Mouse (Mus musculus): Measurements from ENCODE around the gene Pus10.

Pus10 gene

GRCm38 (mm10) chr11:23665311-23665786, at the start of gene Pus10:
TSS of gene Pus10 (plus strand) at chr11:23665674.
- DNase-seq (ENCODE audit: low read depth) = no peak

- no peak for DNase-seq (ENCODE audit: low read depth)
Observed at GRCm38 (mm10) chr11:23618995-23619394, 46.5 kb upstream of the Pus10 start.

GRCm38 (mm10) chr11:23630664-23631063, 34.8 kb upstream of the Pus10 start:
- DNase-seq (ENCODE audit: low read depth) = peak; percentile 26

GRCm38 (mm10) chr11:23632945-23633878, 32.3 kb upstream of the Pus10 start, which contains the start of gene 0610010F05Rik:
TSS of gene 0610010F05Rik (minus strand) at chr11:23633639.
- DNase-seq (ENCODE audit: low read depth) = peak; percentile 93

- no peak for DNase-seq (ENCODE audit: low read depth)
Observed at GRCm38 (mm10) chr11:23633879-23634215, 31.6 kb upstream of the Pus10 start.

GRCm38 (mm10) chr11:23634573-23634972, 30.9 kb upstream of the Pus10 start:
- no peak for DNase-seq (ENCODE audit: low read depth)

GRCm38 (mm10) chr11:23647431-23647830, 18.0 kb upstream of the Pus10 start:
- no peak for DNase-seq (ENCODE audit: low read depth)

- no peak for DNase-seq (ENCODE audit: low read depth)
Observed at GRCm38 (mm10) chr11:23647835-23648234, 17.6 kb upstream of the Pus10 start.

GRCm38 (mm10) chr11:23653666-23654065, 11.8 kb upstream of the Pus10 start:
- DNase-seq (ENCODE audit: low read depth) = no peak

- DNase-seq (ENCODE audit: low read depth) = peak; percentile 58
Observed at GRCm38 (mm10) chr11:23657791-23658190, 7.7 kb upstream of the Pus10 start.

GRCm38 (mm10) chr11:23664232-23664631, 1.2 kb upstream of the Pus10 start:
- DNase-seq (ENCODE audit: low read depth) = peak; percentile 34

- peak; percentile 96 for DNase-seq (ENCODE audit: low read depth)
Observed at GRCm38 (mm10) chr11:23665798-23666501, 476 bp downstream of the Pus10 start, which contains the start of gene Pex13. TSS of gene Pex13 (minus strand) at chr11:23665959.

GRCm38 (mm10) chr11:23666526-23666925, 1.1 kb downstream of the Pus10 start:
- no peak for DNase-seq (ENCODE audit: low read depth)

GRCm38 (mm10) chr11:23667128-23667527, 1.7 kb downstream of the Pus10 start:
- DNase-seq (ENCODE audit: low read depth) = peak; percentile 76

- no peak for DNase-seq (ENCODE audit: low read depth)
Observed at GRCm38 (mm10) chr11:23672256-23672749, 6.8 kb downstream of the Pus10 start.

GRCm38 (mm10) chr11:23676100-23676499, 10.6 kb downstream of the Pus10 start:
- no peak for DNase-seq (ENCODE audit: low read depth)

- DNase-seq (ENCODE audit: low read depth) = peak; percentile 88
Observed at GRCm38 (mm10) chr11:23679044-23679642, 13.7 kb downstream of the Pus10 start.

GRCm38 (mm10) chr11:23680435-23680950, 15.0 kb downstream of the Pus10 start:
- no peak for DNase-seq (ENCODE audit: low read depth)

- DNase-seq (ENCODE audit: low read depth) = no peak
Observed at GRCm38 (mm10) chr11:23682561-23682960, 17.1 kb downstream of the Pus10 start.

- no peak for DNase-seq (ENCODE audit: low read depth)
Observed at GRCm38 (mm10) chr11:23686671-23687070, 21.2 kb downstream of the Pus10 start.

GRCm38 (mm10) chr11:23688060-23688459, 22.6 kb downstream of the Pus10 start:
- no peak for DNase-seq (ENCODE audit: low read depth)

- DNase-seq (ENCODE audit: low read depth) = no peak
Observed at GRCm38 (mm10) chr11:23693286-23693685, 27.8 kb downstream of the Pus10 start.
